Mouse (Mus musculus): ENCODE measurements around the gene Spns3.

Spns3 gene

DNA sequence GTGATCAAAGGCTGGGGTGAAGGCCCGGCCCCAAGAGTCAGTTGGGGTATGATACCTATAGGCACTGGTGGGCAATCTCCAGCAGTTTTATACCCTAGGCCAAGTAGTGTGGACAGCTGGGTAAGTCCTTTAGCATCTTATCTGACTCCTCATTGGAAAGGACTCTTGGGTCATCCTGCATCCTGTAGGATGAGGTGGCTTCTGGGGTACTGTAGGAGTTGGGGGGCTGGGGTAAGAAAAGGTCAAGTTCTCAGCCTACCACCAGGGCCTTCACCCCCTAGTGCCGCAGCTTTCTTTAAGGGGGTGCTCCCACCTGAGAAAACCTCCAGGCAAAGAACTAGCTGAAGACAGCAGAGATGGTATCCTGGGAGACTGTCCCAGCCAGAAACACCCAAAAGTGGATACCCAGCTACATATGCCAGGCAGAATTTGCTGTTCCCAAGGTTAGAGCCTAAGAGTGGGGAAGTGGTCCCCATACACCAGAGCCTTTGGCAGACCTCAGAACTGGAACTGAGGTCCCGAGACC is 98.1 kb downstream of the Spns3 start:
- no peak for DNase-seq (ENCODE audit: low spot score)

DNA sequence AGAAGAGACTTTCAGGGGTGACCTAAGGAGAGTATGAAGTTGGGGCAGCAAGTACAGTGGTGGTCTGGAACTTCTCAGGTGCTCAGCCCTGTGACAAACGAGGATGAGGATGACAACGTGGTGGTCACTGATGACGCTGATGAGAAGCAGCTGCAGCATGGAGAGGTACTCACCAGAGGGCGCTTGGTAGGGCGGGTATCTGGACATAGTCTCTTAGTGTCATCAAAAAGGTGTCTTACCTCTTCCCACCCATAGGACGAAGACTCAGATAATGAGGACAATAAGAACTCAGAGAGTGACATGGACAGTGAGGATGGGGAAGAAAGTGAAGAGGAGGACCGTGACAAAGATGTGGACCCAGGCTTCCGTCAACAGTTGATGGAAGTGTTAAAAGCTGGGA is 102.8 kb downstream of the Spns3 start:
- DNase-seq (ENCODE audit: low spot score) = no peak

DNA sequence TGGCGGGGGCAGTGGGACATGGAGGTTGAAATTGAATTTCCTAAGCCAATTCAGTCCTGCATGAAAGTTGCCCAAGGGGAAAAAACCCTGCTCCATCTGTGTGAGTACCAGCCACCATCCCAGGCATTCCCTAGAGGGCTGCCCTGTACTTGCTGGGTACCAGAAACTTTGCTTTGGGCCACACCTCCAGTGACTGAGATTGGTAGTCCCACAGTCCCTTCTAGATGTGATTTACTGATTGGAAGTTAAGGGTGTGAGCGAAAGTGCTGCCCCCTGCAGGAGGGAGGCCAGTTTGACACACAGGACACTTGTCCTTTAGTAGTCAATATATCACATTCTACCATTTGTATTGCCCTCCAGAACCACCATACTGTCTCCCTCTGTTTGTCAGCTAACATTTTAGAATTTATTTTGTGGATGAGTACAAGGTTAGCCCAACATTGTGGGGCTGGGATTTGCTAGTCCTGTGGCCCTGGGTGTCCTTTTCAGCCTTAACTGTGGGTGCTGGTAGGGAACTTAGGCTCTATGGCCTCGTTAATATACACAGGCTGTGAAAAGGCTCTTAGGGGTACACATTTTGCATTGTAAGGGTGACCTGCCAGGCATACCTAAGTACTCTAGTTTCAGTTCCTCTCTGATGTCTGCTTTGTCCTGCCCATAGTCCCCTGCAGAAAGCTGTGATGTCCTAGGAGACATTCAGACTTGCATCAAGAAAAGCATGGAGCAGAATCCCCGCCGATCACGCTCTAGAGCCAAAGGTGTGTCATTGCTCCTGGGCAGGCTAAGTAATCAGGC is 103.8 kb downstream of the Spns3 start:
- no peak for DNase-seq (ENCODE audit: low spot score)
